Mouse (Mus musculus): ENCODE measurements around the gene Auts2.

DNA sequence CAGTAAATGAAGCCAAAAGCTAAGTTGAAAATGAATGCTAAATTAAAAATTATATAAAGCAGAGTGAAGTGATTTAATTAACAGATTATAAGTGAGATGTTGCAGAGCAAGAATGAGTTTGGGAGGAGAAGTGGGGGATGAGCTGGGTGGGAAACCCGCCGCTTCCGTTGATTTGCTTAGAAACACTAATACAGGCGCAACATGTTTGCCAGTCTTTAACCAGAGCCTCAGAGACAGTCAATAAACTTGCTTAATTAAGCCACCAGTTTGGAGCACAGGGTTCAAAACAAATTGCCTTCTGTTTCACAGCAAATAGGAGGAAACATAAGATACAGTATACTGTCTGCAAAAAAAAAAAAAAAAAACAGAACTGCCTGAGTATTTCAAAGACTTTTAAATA is 579.6 kb downstream of the Auts2 start:
- TF ChIP-seq CTCF (IDR thresholded peaks at IDR 0.05; ENCODE audit: low read depth) = no peak
- no peak for TF ChIP-seq EP300 (IDR thresholded peaks at IDR 0.05; ENCODE audit: low read depth)
